In genomic region chr8:77724046-77724930, GRCm38 (mm10) we compare ENCODE assay signal across 8 mouse cellular contexts. TPM values are rescaled to one million over a fixed set of nuclear protein-coding genes. Genes with fewer than 3 reads are reported as not detected.
DNase-seq lines count a peak whose midpoint lies in the region; ATAC-seq lines count a peak whose summit lies in the region.

TSS of gene Ednra (minus strand) at chr8:77724464.

- no peaks in the 10 kb centered on the region for H3K4me1 ChIP-seq in brown adipose tissue, adult 24 weeks (ENCODE audit: control insufficient read depth, insufficient read depth, insufficient read length, low read length)
- peaks cover 2% of the 10 kb centered on the region; the same call in 1 of the 2 replicates for H3K4me1 ChIP-seq in hindbrain, embryonic 16.5 days (ENCODE audit: control insufficient read depth, insufficient read depth, low read depth, low read length)
- H3K4me1 ChIP-seq in limb, embryonic 10.5 days: peaks cover 67% of the 10 kb centered on the region
- peaks cover 7% of the 10 kb centered on the region for H3K4me1 ChIP-seq in midbrain, embryonic 11.5 days (ENCODE audit: control insufficient read depth, insufficient read depth, low read length)
- H3K4me1 ChIP-seq in stomach, embryonic 16.5 days (ENCODE audit: control insufficient read depth, insufficient read depth, low read length): peaks cover 13% of the 10 kb centered on the region; the same call in 1 of the 2 replicates

- no peaks in the 10 kb centered on the region for H3K9me3 ChIP-seq in hindbrain, embryonic 16.5 days (ENCODE audit: control insufficient read depth, low read length)
- no peaks in the 10 kb centered on the region for H3K9me3 ChIP-seq in limb, embryonic 10.5 days (replicated peaks)
- H3K9me3 ChIP-seq in midbrain, embryonic 11.5 days (ENCODE audit: control insufficient read depth, low read length): no peaks in the 10 kb centered on the region
- H3K9me3 ChIP-seq in stomach, embryonic 16.5 days (replicated peaks; ENCODE audit: control insufficient read depth, low read length): no peaks in the 10 kb centered on the region

- 2% methylated on average over 27 of the region's 27 CpGs for WGBS in hindbrain, embryonic 16.5 days
- under 1% methylated on average over 27 of the region's 27 CpGs for WGBS in limb, embryonic 10.5 days
- WGBS in midbrain, embryonic 11.5 days: 1% methylated on average over 27 of the region's 27 CpGs
- 1% methylated on average over 27 of the region's 27 CpGs for WGBS in stomach, embryonic 16.5 days

- H3K27ac ChIP-seq in brown adipose tissue, adult 24 weeks (replicated peaks; ENCODE audit: low read depth, low read length): peak within 1 kb of the TSS; percentile 22; the same call in 1 of the 2 replicates
- peak within 1 kb of the TSS; percentile 73 for H3K27ac ChIP-seq in hindbrain, embryonic 16.5 days (ENCODE audit: low read depth, low read length)
- H3K27ac ChIP-seq in limb, embryonic 10.5 days: peak within 1 kb of the TSS; percentile 98
- peak within 1 kb of the TSS; percentile 36; the same call in 1 of the 2 replicates for H3K27ac ChIP-seq in midbrain, embryonic 11.5 days (ENCODE audit: low read depth, low read length)
- H3K27ac ChIP-seq in stomach, embryonic 16.5 days (ENCODE audit: low read length): peak within 1 kb of the TSS; percentile 97

- H3K4me3 ChIP-seq in brown adipose tissue, adult 24 weeks (ENCODE audit: insufficient read depth, low read depth, low read length): peak within 1 kb of the TSS; percentile 53
- H3K4me3 ChIP-seq in hindbrain, embryonic 16.5 days (ENCODE audit: low read length): peak within 1 kb of the TSS; percentile 53
- H3K4me3 ChIP-seq in limb, embryonic 10.5 days: peak within 1 kb of the TSS; percentile 83
- peak within 1 kb of the TSS; percentile 51 for H3K4me3 ChIP-seq in midbrain, embryonic 11.5 days (ENCODE audit: low read depth, low read length)
- peak within 1 kb of the TSS; percentile 64 for H3K4me3 ChIP-seq in stomach, embryonic 16.5 days (replicated peaks; ENCODE audit: low read length)

- peak; percentile 60 for DNase-seq in R1 (ENCODE audit: low read depth, low spot score)
- DNase-seq in gastrocnemius, postnatal 25 days: peak; percentile 48
- DNase-seq in limb, embryonic 10.5 days (ENCODE audit: low spot score): peak; percentile 81
- peak; percentile 93 for DNase-seq in midbrain, embryonic 11.5 days (ENCODE audit: low spot score, missing footprints)

- ATAC-seq in hindbrain, embryonic 16.5 days: peak; percentile 96
- ATAC-seq in midbrain, embryonic 11.5 days (ENCODE audit: low FRiP score): peak; percentile 91
- peak; percentile 88 for ATAC-seq in stomach, embryonic 16.5 days (ENCODE audit: insufficient read depth, low FRiP score)
- ATAC-seq in monocyte, adult 5-6 weeks (replicated peaks; ENCODE audit: insufficient number of reproducible peaks, low FRiP score, low TSS enrichment, poor library complexity, severe bottlenecking): no peak

- H3K4me2 ChIP-seq in hindbrain, embryonic 16.5 days (ENCODE audit: low read length): peak within 1 kb of the TSS; percentile 96
- peak within 1 kb of the TSS; percentile 90 for H3K4me2 ChIP-seq in midbrain, embryonic 11.5 days
- peak within 1 kb of the TSS; percentile 66 for H3K4me2 ChIP-seq in stomach, embryonic 16.5 days (ENCODE audit: low read depth, low read length)

- H3K36me3 ChIP-seq in hindbrain, embryonic 16.5 days (ENCODE audit: control insufficient read depth, insufficient read depth, low read length): no peaks in the 10 kb centered on the region
- peaks cover 21% of the 10 kb centered on the region for H3K36me3 ChIP-seq in limb, embryonic 10.5 days
- H3K36me3 ChIP-seq in midbrain, embryonic 11.5 days (ENCODE audit: control insufficient read depth, insufficient read depth, low read length): no peaks in the 10 kb centered on the region
- H3K36me3 ChIP-seq in stomach, embryonic 16.5 days (ENCODE audit: control insufficient read depth, insufficient read depth, low read length): no peaks in the 10 kb centered on the region

- peak within 1 kb of the TSS; percentile 68 for H3K9ac ChIP-seq in hindbrain, embryonic 16.5 days (ENCODE audit: low read depth, low read length)
- peak within 1 kb of the TSS; percentile 70 for H3K9ac ChIP-seq in midbrain, embryonic 11.5 days (ENCODE audit: low read length)
- H3K9ac ChIP-seq in stomach, embryonic 16.5 days (ENCODE audit: low read length): peak within 1 kb of the TSS; percentile 84

- no peaks in the 10 kb centered on the region for H3K27me3 ChIP-seq in hindbrain, embryonic 16.5 days (replicated peaks; ENCODE audit: control insufficient read depth, insufficient read depth, low read length)
- no peaks in the 10 kb centered on the region for H3K27me3 ChIP-seq in limb, embryonic 10.5 days (ENCODE audit: low read depth, poor library complexity, severe bottlenecking)
- H3K27me3 ChIP-seq in midbrain, embryonic 11.5 days (ENCODE audit: control insufficient read depth, insufficient read depth, low read length): no peaks in the 10 kb centered on the region
- H3K27me3 ChIP-seq in stomach, embryonic 16.5 days (ENCODE audit: control insufficient read depth, insufficient read depth, low read length): no peaks in the 10 kb centered on the region

RNA-seq across cellular contexts. Expression of gene Ednra, which starts in this region (rescaled TPM):
- polyA plus RNA-seq in brown adipose tissue, adult 24 weeks (2012; ENCODE audit: insufficient read depth, insufficient read length, missing spikeins): 2.3 and 2.4 TPM in 2 replicates
- 1 to 10 TPM; 2.3 to 2.7 TPM for total RNA-seq in gastrocnemius, postnatal 25 days (2021)
- 5.9 and 8.7 TPM in 2 replicates for polyA plus RNA-seq in hindbrain, embryonic 16.5 days (2015; fragmentation: Nextera tagmentation; extraction: Ambion mirVana)
- 49.3 and 68.9 TPM in 2 replicates for polyA plus RNA-seq in limb, embryonic 10.5 days (2016; fragmentation: Nextera tagmentation; extraction: Ambion mirVana)
- 13.4 and 17.9 TPM in 2 replicates for polyA plus RNA-seq in midbrain, embryonic 11.5 days (2014; fragmentation: Nextera tagmentation; extraction: Ambion mirVana)
- 26.0 and 28.7 TPM in 2 replicates for polyA plus RNA-seq in stomach, embryonic 16.5 days (2015; fragmentation: Nextera tagmentation; extraction: Ambion mirVana)
- total RNA-seq in monocyte, adult 5-6 weeks (2017): not detected in 3 replicates

Comparison
In these comparisons a context has a peak if more than half of its experiments do, and no peak if none do; other contexts are left out.
1. H3K27ac ChIP-seq: peak in every context shown above with its lines; median percentile 98 in limb, embryonic 10.5 days; 97 in stomach, embryonic 16.5 days; 73 in hindbrain, embryonic 16.5 days; 36 in midbrain, embryonic 11.5 days; 22 in brown adipose tissue, adult 24 weeks.